Mouse (Mus musculus) cortical plate, adult 2 months (tissue): ENCODE measurements around the gene Fads2.

ENCODE experiments used
- CTCF ChIP-seq: fragments of 200-500 bp; IDR thresholded peaks from 2 replicates; pipeline ENCODE4 v1.5.1; 2011; ENCODE audit warnings: mild to moderate bottlenecking, control low read depth, low read length; ENCODE audit not compliant: insufficient read depth; ENCODE audit errors: extremely low read depth
- POLR2A ChIP-seq: fragments of 200-500 bp; IDR thresholded peaks from 2 replicates; pipeline ENCODE4 v1.6.1; 2011; ENCODE audit warnings: mild to moderate bottlenecking, low read length, control low read depth; ENCODE audit not compliant: insufficient read depth; ENCODE audit errors: extremely low read depth

GRCm38 (mm10) chr19:10054361-10055075, 47.0 kb downstream of the Fads2 start:
- TF ChIP-seq CTCF (no peak), POLR2A (no peak)
